Mouse (Mus musculus) heart, embryonic 14.5 days (tissue): ENCODE measurements at regions not wholly inside any gene's neighbourhood (a gene's known extent, or its start where the extent isn't known, plus 50 kb on each side); places are given as distances from the start of the nearest gene placed in this dataset.

Experiments
- ATAC-seq: fragments of 200-750 bp; cut with Nextera tagmentation; 2 replicates; pipeline ENCODE4 v1.8.0; 2017; ENCODE audit warnings: low read depth, moderate TSS enrichment; ENCODE audit not compliant: insufficient number of reproducible peaks, insufficient read depth, low FRiP score
- H3K27ac ChIP-seq, 2 experiments: fragments of 200-500 bp in 1 of 2; fragments of 300-500 bp in 1 of 2; sonication (generic) in 1 of 2; replicated peaks in 1 of 2; 2 replicates each; pipeline ENCODE4 v1.5.1; 2012 to 2014; ENCODE audit warnings: low read depth in 2 of 2, low read length in 2 of 2, control low read depth in 1 of 2, mild to moderate bottlenecking in 1 of 2, mixed read lengths in 1 of 2; ENCODE audit not compliant: control insufficient read depth in 1 of 2, insufficient read depth in 1 of 2
- H3K27me3 ChIP-seq: fragments of 300-500 bp; sonication (generic); 2 replicates; pipeline ENCODE4 v1.6.1; 2014; ENCODE audit warnings: mild to moderate bottlenecking, low read length, control low read depth; ENCODE audit not compliant: control insufficient read depth, insufficient read depth
- H3K36me3 ChIP-seq: fragments of 300-500 bp; sonication (generic); 2 replicates; pipeline ENCODE4 v1.6.1; 2014; ENCODE audit warnings: mild to moderate bottlenecking, control low read depth, low read length, mixed read lengths; ENCODE audit not compliant: control insufficient read depth, insufficient read depth
- H3K4me1 ChIP-seq, 2 experiments: fragments of 200-500 bp in 1 of 2; fragments of 300-500 bp in 1 of 2; sonication (generic) in 1 of 2; 2 replicates each; pipeline ENCODE4 v1.6.1; 2012 to 2014; ENCODE audit warnings: low read length in 2 of 2, control low read depth in 1 of 2, mixed read lengths in 1 of 2; ENCODE audit not compliant: control insufficient read depth in 2 of 2, insufficient read depth in 2 of 2
- H3K4me2 ChIP-seq: fragments of 300-500 bp; sonication (generic); 2 replicates; pipeline ENCODE4 v1.6.1; 2014; ENCODE audit warnings: mild to moderate bottlenecking, low read length
- H3K4me3 ChIP-seq, 2 experiments: fragments of 200-500 bp in 1 of 2; fragments of 300-500 bp in 1 of 2; sonication (generic) in 1 of 2; 2 replicates each; pipeline ENCODE4 v1.5.1; 2012 to 2014; ENCODE audit warnings: low read length in 2 of 2, mild to moderate bottlenecking in 2 of 2, control low read depth in 1 of 2, low read depth in 1 of 2, moderate library complexity in 1 of 2; ENCODE audit not compliant: control insufficient read depth in 1 of 2, insufficient read depth in 1 of 2
- H3K9ac ChIP-seq: fragments of 300-500 bp; sonication (generic); 2 replicates; pipeline ENCODE4 v1.6.1; 2014; ENCODE audit warnings: mild to moderate bottlenecking, low read length
- H3K9me3 ChIP-seq: fragments of 300-500 bp; sonication (generic); 2 replicates; pipeline ENCODE4 v1.6.1; 2016; ENCODE audit warnings: low read length, control low read depth; ENCODE audit not compliant: control insufficient read depth
- WGBS: fragments of 180-500 bp; shearing (Covaris S2); extraction: QIAGEN DNeasy Blood & Tissue Kit; methylation state at CpG from one replicate; pipeline ENCODE4 v1.1.7; 2014; 5-methylcytosine and 5-hydroxymethylcytosine counted together

GRCm38 (mm10) chr13:106649363-106649762 is 287.4 kb downstream of the Ipo11 start:
- no peak overlapping the region for H3K27ac ChIP-seq
- no peak for ATAC-seq
- H3K27me3 ChIP-seq = no peaks in the 10 kb centered on the region
- no peaks in the 10 kb centered on the region for H3K36me3 ChIP-seq
- no peak overlapping the region for H3K4me3 ChIP-seq
- H3K9ac ChIP-seq = no peak overlapping the region
- no peak overlapping the region for H3K4me2 ChIP-seq
- H3K4me1 ChIP-seq = no peaks in the 10 kb centered on the region
- no peaks in the 10 kb centered on the region for H3K9me3 ChIP-seq

- Histone ChIP-seq H3K36me3 (no peaks in the 10 kb centered on the region), H3K9me3 (no peaks in the 10 kb centered on the region), H3K4me1 (no peaks in the 10 kb centered on the region), H3K27me3 (no peaks in the 10 kb centered on the region), H3K27ac (no peak overlapping the region), H3K4me2 (no peak overlapping the region), H3K4me3 (no peak overlapping the region), H3K9ac (no peak overlapping the region)
- no peak for ATAC-seq
- 72% methylated on average over 5 of the region's 5 CpGs for WGBS
Observed at GRCm38 (mm10) chr13:106643302-106643975, 293.3 kb downstream of the Ipo11 start.

- H3K27me3 ChIP-seq = no peaks in the 10 kb centered on the region
- ATAC-seq = no peak
- WGBS = 61% methylated on average over 7 of the region's 7 CpGs
Observed at GRCm38 (mm10) chr13:106638706-106639385, 297.9 kb downstream of the Ipo11 start.

GRCm38 (mm10) chr13:106591729-106592128 is 345.0 kb downstream of the Ipo11 start:
- H3K4me2 ChIP-seq = no peak overlapping the region
- ATAC-seq = no peak
- 66% methylated on average over 2 of the region's 2 CpGs for WGBS
- no peak overlapping the region for H3K4me3 ChIP-seq
- no peaks in the 10 kb centered on the region for H3K36me3 ChIP-seq
- H3K4me1 ChIP-seq = no peaks in the 10 kb centered on the region
- H3K27me3 ChIP-seq = no peaks in the 10 kb centered on the region
- H3K9me3 ChIP-seq = no peaks in the 10 kb centered on the region
- H3K9ac ChIP-seq = no peak overlapping the region
- H3K27ac ChIP-seq = no peak overlapping the region

More at GRCm38 (mm10) chr13:106638706-106639385, 297.9 kb downstream of the Ipo11 start:
- Histone ChIP-seq H3K4me1 (no peaks in the 10 kb centered on the region), H3K4me2 (no peak overlapping the region), H3K36me3 (no peaks in the 10 kb centered on the region), H3K4me3 (no peak overlapping the region), H3K9ac (no peak overlapping the region), H3K9me3 (no peaks in the 10 kb centered on the region), H3K27ac (no peak overlapping the region)

GRCm38 (mm10) chr13:106567658-106568359 is 368.9 kb downstream of the Ipo11 start:
- H3K36me3 ChIP-seq = no peaks in the 10 kb centered on the region
- no peak overlapping the region for H3K4me2 ChIP-seq
- no peak overlapping the region for H3K4me3 ChIP-seq
- ATAC-seq = no peak
- H3K9me3 ChIP-seq = no peaks in the 10 kb centered on the region
- no peak overlapping the region for H3K27ac ChIP-seq
- no peaks in the 10 kb centered on the region for H3K27me3 ChIP-seq
- H3K9ac ChIP-seq = no peak overlapping the region
- H3K4me1 ChIP-seq = no peaks in the 10 kb centered on the region
- 85% methylated on average over 9 of the region's 9 CpGs for WGBS

- WGBS = 67% methylated on average over 1 of the region's 1 CpGs
- H3K27me3 ChIP-seq = no peaks in the 10 kb centered on the region
- H3K4me1 ChIP-seq = no peaks in the 10 kb centered on the region
- H3K36me3 ChIP-seq = no peaks in the 10 kb centered on the region
- no peak overlapping the region for H3K4me3 ChIP-seq
- no peak overlapping the region for H3K4me2 ChIP-seq
- ATAC-seq = no peak
- no peak overlapping the region for H3K9ac ChIP-seq
- no peak overlapping the region for H3K27ac ChIP-seq
- H3K9me3 ChIP-seq = no peaks in the 10 kb centered on the region
Observed at GRCm38 (mm10) chr13:106562588-106562987, 374.2 kb downstream of the Ipo11 start.

GRCm38 (mm10) chr13:106562161-106562560 is 374.6 kb downstream of the Ipo11 start:
- no peaks in the 10 kb centered on the region for H3K27me3 ChIP-seq
- no peak overlapping the region for H3K4me3 ChIP-seq
- H3K9me3 ChIP-seq = no peaks in the 10 kb centered on the region
- no peaks in the 10 kb centered on the region for H3K36me3 ChIP-seq
- no peak for ATAC-seq
- no peak overlapping the region for H3K27ac ChIP-seq
- WGBS = 58% methylated on average over 4 of the region's 4 CpGs
- H3K9ac ChIP-seq = no peak overlapping the region
- no peaks in the 10 kb centered on the region for H3K4me1 ChIP-seq
- no peak overlapping the region for H3K4me2 ChIP-seq
